Mouse (Mus musculus) kidney, postnatal 0 days (tissue): ENCODE measurements around the gene Man1c1. TPM values are rescaled to one million over a fixed set of nuclear protein-coding genes. Genes with fewer than 3 reads are reported as not detected.

ENCODE experiments used
- ATAC-seq: fragments of 200-750 bp; cut with Nextera tagmentation; replicated peaks from 2 replicates; pipeline ENCODE4 v1.8.0; 2017; ENCODE audit warnings: low read depth, moderate number of reproducible peaks, moderate TSS enrichment, moderate library complexity; ENCODE audit not compliant: low FRiP score
- DNase-seq: peaks from one replicate; pipeline ENCODE4 v3.0.0-alpha.2; 2016; ENCODE audit warnings: low spot score
- H3K27ac ChIP-seq: fragments of 300-500 bp; sonication (generic); 2 replicates; pipeline ENCODE4 v1.5.1; 2014; ENCODE audit warnings: mild to moderate bottlenecking
- H3K27me3 ChIP-seq: fragments of 300-500 bp; sonication (generic); 2 replicates; pipeline ENCODE4 v1.6.1; 2014; ENCODE audit warnings: low read length, mixed read lengths; ENCODE audit not compliant: insufficient read depth
- H3K36me3 ChIP-seq: fragments of 300-500 bp; sonication (generic); 2 replicates; pipeline ENCODE4 v1.6.1; 2014; ENCODE audit warnings: low read length, mixed read lengths; ENCODE audit not compliant: insufficient read depth
- H3K4me1 ChIP-seq: fragments of 300-500 bp; sonication (generic); replicated peaks from 2 replicates; pipeline ENCODE4 v1.6.1; 2014; ENCODE audit warnings: antibody characterized with exemption, low read length, mixed read lengths; ENCODE audit not compliant: insufficient read depth
- H3K4me2 ChIP-seq: fragments of 300-500 bp; sonication (generic); 2 replicates; pipeline ENCODE4 v1.6.1; 2014; ENCODE audit warnings: mild to moderate bottlenecking, low read length, moderate library complexity, mixed read lengths
- H3K4me3 ChIP-seq: fragments of 300-500 bp; sonication (generic); replicated peaks from 2 replicates; pipeline ENCODE4 v1.5.1; 2014; ENCODE audit warnings: low read depth, low read length
- H3K9ac ChIP-seq: fragments of 300-500 bp; sonication (generic); 2 replicates; pipeline ENCODE4 v1.6.1; 2014; ENCODE audit warnings: low read depth, low read length
- H3K9me3 ChIP-seq: fragments of 300-500 bp; sonication (generic); replicated peaks from 2 replicates; pipeline ENCODE4 v1.6.1; 2016; ENCODE audit warnings: low read length, inconsistent platforms, mixed read lengths
- CTCF ChIP-seq: IDR thresholded peaks from 2 replicates; pipeline ENCODE4 v1.5.1; 2016; ENCODE audit warnings: antibody characterized with exemption, low read depth, mild to moderate bottlenecking, moderate library complexity
- WGBS: fragments of 180-500 bp; shearing (Covaris S2); extraction: QIAGEN DNeasy Blood & Tissue Kit; methylation state at CpG from one replicate; pipeline ENCODE4 v1.1.7; 2014; 5-methylcytosine and 5-hydroxymethylcytosine counted together
- polyA plus RNA-seq: library from polyadenylated mRNA; unstranded; fragments of >200 nt; fragmentation: Nextera tagmentation; extraction: Ambion mirVana; gene quantifications from 2 replicates; pipeline ENCODE4 v1.2.1, GENCODE M21; 2015

Gene Man1c1
- polyA plus RNA-seq, 1 experiment from 2014 or later: 3.2 TPM

GRCm38 (mm10) chr4:134713937-134714336 is 9.8 kb upstream of the Man1c1 start:
- no peaks in the 10 kb centered on the region for H3K36me3 ChIP-seq
- peak; percentile 90 for TF ChIP-seq CTCF
- peak; percentile 94 for DNase-seq
- no peak overlapping the region for H3K4me2 ChIP-seq
- peak; percentile 90 for ATAC-seq
- no peaks in the 10 kb centered on the region for H3K27me3 ChIP-seq
- H3K27ac ChIP-seq: no peak overlapping the region
- WGBS: 7% methylated on average over 8 of the region's 8 CpGs
- no peaks in the 10 kb centered on the region for H3K9me3 ChIP-seq
- 0 out of 2 replicates have a peak overlapping the region, but pooled peaks have one; percentile 18 for H3K9ac ChIP-seq
- no peak overlapping the region for H3K4me3 ChIP-seq
- no peaks in the 10 kb centered on the region for H3K4me1 ChIP-seq

GRCm38 (mm10) chr4:134705311-134705710 is 1.2 kb upstream of the Man1c1 start:
- Histone ChIP-seq H3K4me1 (peaks cover 10% of the 10 kb centered on the region; the same call in 1 of the 2 replicates), H3K9ac (no peak overlapping the region), H3K27ac (no peak overlapping the region), H3K4me3 (no peak overlapping the region), H3K4me2 (no peak overlapping the region), H3K36me3 (no peaks in the 10 kb centered on the region), H3K27me3 (no peaks in the 10 kb centered on the region), H3K9me3 (no peaks in the 10 kb centered on the region)
- ATAC-seq (no peak), DNase-seq (no peak)
- TF ChIP-seq CTCF: no peak
- 28% methylated on average over 5 of the region's 5 CpGs for WGBS

GRCm38 (mm10) chr4:134704590-134704989 is 500 bp upstream of the Man1c1 start:
- 1% methylated on average over 21 of the region's 21 CpGs for WGBS
- H3K9me3 ChIP-seq: no peaks in the 10 kb centered on the region
- ATAC-seq: no peak
- H3K9ac ChIP-seq: peak overlapping the region; percentile 42; the same call in 1 of the 2 replicates
- H3K36me3 ChIP-seq: no peaks in the 10 kb centered on the region
- no peak overlapping the region for H3K27ac ChIP-seq
- H3K4me1 ChIP-seq: peaks cover 10% of the 10 kb centered on the region; the same call in 1 of the 2 replicates
- no peak for TF ChIP-seq CTCF
- peak overlapping the region; percentile 99 for H3K4me2 ChIP-seq
- DNase-seq: no peak
- H3K27me3 ChIP-seq: no peaks in the 10 kb centered on the region
- H3K4me3 ChIP-seq: peak overlapping the region; percentile 59

GRCm38 (mm10) chr4:134702981-134703834 is 882 bp downstream of the Man1c1 start:
- under 1% methylated on average over 89 of the region's 90 CpGs for WGBS

DNA sequence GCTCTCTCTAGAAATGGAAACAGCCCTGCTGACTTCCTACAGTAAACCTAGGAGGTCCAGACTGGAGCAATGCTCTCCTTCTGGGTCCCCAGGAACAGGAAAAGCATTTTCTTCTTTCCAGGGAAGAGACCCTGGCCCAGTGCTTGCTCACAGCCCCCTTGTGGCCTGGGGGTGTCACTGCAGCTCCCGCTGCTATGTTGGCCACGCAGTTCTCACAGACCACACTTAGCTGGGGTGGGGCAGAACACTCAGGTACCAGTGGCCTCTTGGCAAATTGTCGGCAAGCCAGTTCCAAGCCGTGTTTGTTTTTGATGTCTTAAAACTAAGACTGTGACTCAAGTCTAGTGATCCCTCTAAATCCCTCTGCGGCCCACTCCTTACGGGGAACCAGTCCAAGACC is 2.2 kb downstream of the Man1c1 start:
- H3K9me3 ChIP-seq: no peaks in the 10 kb centered on the region
- no peak for ATAC-seq
- peaks cover 10% of the 10 kb centered on the region; the same call in 1 of the 2 replicates for H3K4me1 ChIP-seq
- H3K9ac ChIP-seq: no peak overlapping the region
- peak; percentile 90 for TF ChIP-seq CTCF
- peak overlapping the region; percentile 59 for H3K4me3 ChIP-seq
- H3K27ac ChIP-seq: no peak overlapping the region
- WGBS: 26% methylated on average over 6 of the region's 6 CpGs
- peak overlapping the region; percentile 99 for H3K4me2 ChIP-seq
- H3K27me3 ChIP-seq: no peaks in the 10 kb centered on the region
- H3K36me3 ChIP-seq: no peaks in the 10 kb centered on the region
- DNase-seq: peak; percentile 84

More at GRCm38 (mm10) chr4:134702981-134703834, 882 bp downstream of the Man1c1 start:
- TF ChIP-seq CTCF: no peak
- Histone ChIP-seq H3K9me3 (no peaks in the 10 kb centered on the region), H3K4me2 (peak overlapping the region; percentile 99), H3K27ac (peak overlapping the region; percentile 42; the same call in 1 of the 2 replicates), H3K4me3 (peak overlapping the region; percentile 59), H3K36me3 (no peaks in the 10 kb centered on the region), H3K4me1 (peaks cover 10% of the 10 kb centered on the region; the same call in 1 of the 2 replicates), H3K27me3 (no peaks in the 10 kb centered on the region), H3K9ac (peak overlapping the region; percentile 66)
- peak; percentile 12 for ATAC-seq
- peak; percentile 51 for DNase-seq

DNA sequence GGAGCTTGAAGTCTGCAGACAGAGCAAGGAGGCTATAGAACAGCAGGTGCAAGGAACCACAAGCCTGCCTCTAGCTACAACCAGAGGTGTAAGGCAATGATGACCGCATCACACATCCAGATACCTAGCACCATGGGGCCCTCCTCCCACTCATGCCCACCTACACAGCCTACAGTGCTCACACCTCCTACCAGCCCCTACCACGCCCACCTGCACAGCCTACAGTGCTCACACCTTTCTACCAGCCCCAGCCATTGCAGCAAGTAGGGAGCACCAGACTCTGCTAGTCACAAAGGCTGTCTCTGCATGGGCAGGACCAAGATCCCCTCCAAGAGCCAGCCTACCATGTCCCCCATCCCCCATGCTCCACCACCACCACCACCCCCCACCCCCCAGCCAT is 3.2 kb downstream of the Man1c1 start:
- Histone ChIP-seq H3K9me3 (no peaks in the 10 kb centered on the region), H3K4me2 (no peak overlapping the region), H3K27me3 (no peaks in the 10 kb centered on the region), H3K27ac (no peak overlapping the region), H3K9ac (no peak overlapping the region), H3K4me1 (peaks cover 10% of the 10 kb centered on the region; the same call in 1 of the 2 replicates), H3K36me3 (no peaks in the 10 kb centered on the region), H3K4me3 (no peak overlapping the region)
- TF ChIP-seq CTCF: no peak
- WGBS: 94% methylated on average over 2 of the region's 2 CpGs
- ATAC-seq (no peak), DNase-seq (no peak)
